Mouse (Mus musculus) hindbrain, embryonic 16.5 days (tissue): ENCODE measurements around the gene Nudt22. TPM values are rescaled to one million over a fixed set of nuclear protein-coding genes. Genes with fewer than 3 reads are reported as not detected.
A peak's percentile ranks its signal among the peaks of the same experiment; 100 is the strongest.

ENCODE experiments used
- ATAC-seq: fragments of 200-750 bp; cut with Nextera tagmentation; 2 replicates; pipeline ENCODE4 v1.8.0; 2017; ENCODE audit warnings: moderate TSS enrichment, moderate library complexity
- H3K27ac ChIP-seq: fragments of 300-500 bp; sonication (generic); 2 replicates; pipeline ENCODE4 v1.5.1; 2014; ENCODE audit warnings: low read depth, mild to moderate bottlenecking, control low read depth, low read length, moderate library complexity
- H3K27me3 ChIP-seq: fragments of 300-500 bp; sonication (generic); replicated peaks from 2 replicates; pipeline ENCODE4 v1.6.1; 2014; ENCODE audit warnings: low read length; ENCODE audit not compliant: control insufficient read depth, insufficient read depth
- H3K36me3 ChIP-seq: fragments of 300-500 bp; sonication (generic); 2 replicates; pipeline ENCODE4 v1.6.1; 2014; ENCODE audit warnings: mild to moderate bottlenecking, low read length, moderate library complexity, mixed read lengths; ENCODE audit not compliant: control insufficient read depth, insufficient read depth
- H3K4me1 ChIP-seq: fragments of 300-500 bp; sonication (generic); 2 replicates; pipeline ENCODE4 v1.6.1; 2014; ENCODE audit warnings: low read depth, low read length; ENCODE audit not compliant: control insufficient read depth, insufficient read depth
- H3K4me2 ChIP-seq: fragments of 300-500 bp; sonication (generic); 2 replicates; pipeline ENCODE4 v1.6.1; 2014; ENCODE audit warnings: mild to moderate bottlenecking, low read length, control low read depth, moderate library complexity
- H3K4me3 ChIP-seq: fragments of 300-500 bp; sonication (generic); 2 replicates; pipeline ENCODE4 v1.5.1; 2014; ENCODE audit warnings: mild to moderate bottlenecking, low read length, control low read depth, moderate library complexity
- H3K9ac ChIP-seq: fragments of 300-500 bp; sonication (generic); 2 replicates; pipeline ENCODE4 v1.6.1; 2014; ENCODE audit warnings: low read depth, mild to moderate bottlenecking, control low read depth, low read length, moderate library complexity
- H3K9me3 ChIP-seq: fragments of 300-500 bp; sonication (generic); 2 replicates; pipeline ENCODE4 v1.6.1; 2014; ENCODE audit warnings: mild to moderate bottlenecking, low read length, moderate library complexity; ENCODE audit not compliant: control insufficient read depth
- WGBS: fragments of 180-500 bp; shearing (Covaris S2); extraction: QIAGEN DNeasy Blood & Tissue Kit; methylation state at CpG from one replicate; pipeline ENCODE4 v1.1.7; 2014; 5-methylcytosine and 5-hydroxymethylcytosine counted together
- polyA plus RNA-seq: library from polyadenylated mRNA; unstranded; fragments of >200 nt; fragmentation: Nextera tagmentation; extraction: Ambion mirVana; gene quantifications from 2 replicates; pipeline ENCODE4 v1.2.1, GENCODE M21; 2015

Gene Nudt22
- polyA plus RNA-seq, 1 experiment from 2014 or later: 21.8 TPM

GRCm38 (mm10) chr19:6955424-6955823 lies 40.5 kb downstream of the Nudt22 start:
- Histone ChIP-seq H3K36me3 (peaks cover 6% of the 10 kb centered on the region; the same call in 1 of the 2 replicates), H3K4me3 (no peak overlapping the region)

GRCm38 (mm10) chr19:6954046-6954445 lies 41.9 kb downstream of the Nudt22 start:
- no peak for ATAC-seq
- no peak overlapping the region for H3K4me3 ChIP-seq
- 56% methylated on average over 9 of the region's 9 CpGs for WGBS
- H3K9me3 ChIP-seq: no peaks in the 10 kb centered on the region
- no peaks in the 10 kb centered on the region for H3K27me3 ChIP-seq
- H3K4me2 ChIP-seq: no peak overlapping the region
- no peak overlapping the region for H3K27ac ChIP-seq
- no peak overlapping the region for H3K9ac ChIP-seq
- H3K36me3 ChIP-seq: peaks cover 6% of the 10 kb centered on the region; the same call in 1 of the 2 replicates
- peaks cover 19% of the 10 kb centered on the region for H3K4me1 ChIP-seq

More at GRCm38 (mm10) chr19:6955424-6955823, 40.5 kb downstream of the Nudt22 start:
- H3K9ac ChIP-seq: no peak overlapping the region
- no peak for ATAC-seq
- H3K27me3 ChIP-seq: no peaks in the 10 kb centered on the region
- H3K27ac ChIP-seq: no peak overlapping the region
- no peaks in the 10 kb centered on the region for H3K9me3 ChIP-seq
- WGBS: 96% methylated on average over 7 of the region's 7 CpGs
- peaks cover 11% of the 10 kb centered on the region for H3K4me1 ChIP-seq
- no peak overlapping the region for H3K4me2 ChIP-seq

- Histone ChIP-seq H3K27me3 (no peaks in the 10 kb centered on the region), H3K9ac (peak overlapping the region; percentile 77), H3K27ac (peak overlapping the region; percentile 96), H3K4me1 (peaks cover 19% of the 10 kb centered on the region), H3K4me2 (peak overlapping the region; percentile 98), H3K4me3 (peak overlapping the region; percentile 61; the same call in 1 of the 2 replicates), H3K9me3 (no peaks in the 10 kb centered on the region), H3K36me3 (peaks cover 6% of the 10 kb centered on the region; the same call in 1 of the 2 replicates)
- ATAC-seq: no peak
- 36% methylated on average over 3 of the region's 3 CpGs for WGBS
Measured at GRCm38 (mm10) chr19:6952712-6953037, 43.2 kb downstream of the Nudt22 start.

- Histone ChIP-seq H3K4me3 (peak overlapping the region; percentile 61), H3K27me3 (no peaks in the 10 kb centered on the region), H3K4me1 (peaks cover 19% of the 10 kb centered on the region), H3K27ac (peak overlapping the region; percentile 96), H3K4me2 (peak overlapping the region; percentile 98), H3K36me3 (peaks cover 6% of the 10 kb centered on the region), H3K9ac (peak overlapping the region; percentile 77), H3K9me3 (no peaks in the 10 kb centered on the region)
- WGBS: 3% methylated on average over 31 of the region's 31 CpGs
- ATAC-seq: peak; percentile 27
Measured at GRCm38 (mm10) chr19:6951994-6952711, 43.8 kb downstream of the Nudt22 start.

GRCm38 (mm10) chr19:6951381-6951968 lies 44.4 kb downstream of the Nudt22 start:
- WGBS: under 1% methylated on average over 35 of the region's 35 CpGs
- H3K4me2 ChIP-seq: peak overlapping the region; percentile 98
- peak; percentile 88 for ATAC-seq
- peak overlapping the region; percentile 81 for H3K9ac ChIP-seq
- no peaks in the 10 kb centered on the region for H3K27me3 ChIP-seq
- peak overlapping the region; percentile 96 for H3K27ac ChIP-seq
- peak overlapping the region; percentile 61 for H3K4me3 ChIP-seq
- no peaks in the 10 kb centered on the region for H3K9me3 ChIP-seq
- H3K36me3 ChIP-seq: peaks cover 6% of the 10 kb centered on the region
- peaks cover 19% of the 10 kb centered on the region for H3K4me1 ChIP-seq

- Histone ChIP-seq H3K36me3 (peaks cover 4% of the 10 kb centered on the region; the same call in 1 of the 2 replicates), H3K27ac (peak overlapping the region; percentile 96), H3K9me3 (no peaks in the 10 kb centered on the region), H3K9ac (peak overlapping the region; percentile 81), H3K4me1 (peaks cover 19% of the 10 kb centered on the region), H3K4me3 (peak overlapping the region; percentile 61), H3K27me3 (no peaks in the 10 kb centered on the region), H3K4me2 (peak overlapping the region; percentile 98)
- ATAC-seq: peak; percentile 40
- WGBS: 0% methylated on average over 28 of the region's 28 CpGs
Measured at GRCm38 (mm10) chr19:6950613-6951153, 45.2 kb downstream of the Nudt22 start.

GRCm38 (mm10) chr19:6949951-6950350 lies 46.0 kb downstream of the Nudt22 start:
- H3K9ac ChIP-seq: peak overlapping the region; percentile 81
- H3K4me3 ChIP-seq: peak overlapping the region; percentile 61
- no peak for ATAC-seq
- H3K27ac ChIP-seq: peak overlapping the region; percentile 96
- WGBS: 37% methylated on average over 5 of the region's 5 CpGs
- H3K36me3 ChIP-seq: no peaks in the 10 kb centered on the region; the same call in 1 of the 2 replicates
- peak overlapping the region; percentile 98 for H3K4me2 ChIP-seq
- H3K27me3 ChIP-seq: no peaks in the 10 kb centered on the region
- H3K4me1 ChIP-seq: peaks cover 19% of the 10 kb centered on the region
- H3K9me3 ChIP-seq: no peaks in the 10 kb centered on the region

- peaks cover 19% of the 10 kb centered on the region for H3K4me1 ChIP-seq
- H3K27ac ChIP-seq: no peak overlapping the region
- H3K9me3 ChIP-seq: no peaks in the 10 kb centered on the region
- ATAC-seq: no peak
- 92% methylated on average over 5 of the region's 5 CpGs for WGBS
- no peak overlapping the region for H3K9ac ChIP-seq
- no peaks in the 10 kb centered on the region; the same call in 1 of the 2 replicates for H3K36me3 ChIP-seq
- no peaks in the 10 kb centered on the region for H3K27me3 ChIP-seq
- no peak overlapping the region for H3K4me3 ChIP-seq
- no peak overlapping the region for H3K4me2 ChIP-seq
Measured at GRCm38 (mm10) chr19:6949532-6949931, 46.4 kb downstream of the Nudt22 start.

GRCm38 (mm10) chr19:6948186-6948585 lies 47.7 kb downstream of the Nudt22 start:
- Histone ChIP-seq H3K9ac (no peak overlapping the region), H3K27me3 (no peaks in the 10 kb centered on the region), H3K4me3 (no peak overlapping the region), H3K9me3 (no peaks in the 10 kb centered on the region), H3K4me2 (no peak overlapping the region), H3K4me1 (peaks cover 20% of the 10 kb centered on the region), H3K36me3 (no peaks in the 10 kb centered on the region; the same call in 1 of the 2 replicates), H3K27ac (no peak overlapping the region)
- no peak for ATAC-seq
- 64% methylated on average over 4 of the region's 4 CpGs for WGBS
